Mouse (Mus musculus) spleen, adult 2 months (tissue): ENCODE data around the gene Tbc1d1. TPM values are rescaled to one million over a fixed set of nuclear protein-coding genes. Genes with fewer than 3 reads are reported as not detected.

Experiments used
- DNase-seq, 2 experiments: peaks; one replicate each; pipeline versions ENCODE4 v3.0.0 to v3.0.0-alpha.2; 2012 to 2021; ENCODE audit warnings: low spot score in 2 of 2, low read depth in 1 of 2
- H3K27ac ChIP-seq: fragments of 200-500 bp; 2 replicates; pipeline ENCODE4 v1.5.1; 2012; ENCODE audit warnings: low read length, inconsistent platforms; ENCODE audit not compliant: insufficient read depth
- H3K27me3 ChIP-seq: fragments of 200-500 bp; 2 replicates; pipeline ENCODE4 v1.6.1; 2012; ENCODE audit warnings: mild to moderate bottlenecking, moderate library complexity, low read length, inconsistent platforms; ENCODE audit not compliant: control insufficient read depth, insufficient read depth
- H3K36me3 ChIP-seq: fragments of 200-500 bp; 2 replicates; pipeline ENCODE4 v1.6.1; 2012; ENCODE audit warnings: mild to moderate bottlenecking, low read length, inconsistent platforms; ENCODE audit not compliant: control insufficient read depth, insufficient read depth
- H3K4me1 ChIP-seq: fragments of 200-500 bp; 2 replicates; pipeline ENCODE4 v1.6.1; 2011; ENCODE audit warnings: inconsistent platforms; ENCODE audit not compliant: control insufficient read depth, insufficient read depth, insufficient read length
- H3K4me3 ChIP-seq: fragments of 200-500 bp; 2 replicates; pipeline ENCODE4 v1.5.1; 2011; ENCODE audit warnings: mild to moderate bottlenecking, inconsistent platforms; ENCODE audit not compliant: insufficient read depth, insufficient read length; ENCODE audit errors: extremely low read depth
- CTCF ChIP-seq: fragments of 200-500 bp; IDR thresholded peaks from 2 replicates; pipeline ENCODE4 v1.5.1; 2011; ENCODE audit warnings: mild to moderate bottlenecking, inconsistent platforms; ENCODE audit not compliant: insufficient read depth, insufficient read length, insufficient replicate concordance; ENCODE audit errors: extremely low read depth
- POLR2A ChIP-seq: fragments of 200-500 bp; IDR thresholded peaks from 2 replicates; pipeline ENCODE4 v1.6.1; 2011; ENCODE audit warnings: low read depth, low read length, inconsistent platforms
- WGBS: fragments of 180-500 bp; shearing (Covaris S2); methylation state at CpG from one replicate; pipeline ENCODE4 v1.1.7; 2018; 5-methylcytosine and 5-hydroxymethylcytosine counted together
- polyA plus RNA-seq: library from polyadenylated mRNA; depleted of rRNA; stranded (reverse); fragments of >200 nt; gene quantifications from 2 replicates; pipeline ENCODE4 v1.2.3, GENCODE M21; 2012

Gene Tbc1d1
- polyA plus RNA-seq, 1 experiment, result 16.8 TPM

- no peak for TF ChIP-seq CTCF
- no peak for TF ChIP-seq POLR2A
- no peak for DNase-seq
- H3K4me1 ChIP-seq, result peaks cover 15% of the 10 kb centered on the region
- WGBS, result 30% methylated on average over 7 of the region's 7 CpGs
- no peaks in the 10 kb centered on the region for H3K27me3 ChIP-seq
- peak overlapping the region; percentile 80; the same call in 1 of the 2 replicates for H3K27ac ChIP-seq
- H3K36me3 ChIP-seq, result no peaks in the 10 kb centered on the region
- H3K4me3 ChIP-seq, result no peak overlapping the region
These were observed 55.2 kb downstream of the Tbc1d1 start for GRCm38 (mm10) chr5:64211284-64211683.

GRCm38 (mm10) chr5:64212206-64212605 lies 56.1 kb downstream of the Tbc1d1 start:
- peak overlapping the region; percentile 56 for H3K27ac ChIP-seq
- TF ChIP-seq CTCF (no peak), POLR2A (no peak)
- WGBS, result 80% methylated on average over 5 of the region's 5 CpGs
- H3K27me3 ChIP-seq, result no peaks in the 10 kb centered on the region
- no peak for DNase-seq
- H3K36me3 ChIP-seq, result no peaks in the 10 kb centered on the region
- peaks cover 19% of the 10 kb centered on the region for H3K4me1 ChIP-seq
- no peak overlapping the region for H3K4me3 ChIP-seq

GRCm38 (mm10) chr5:64212619-64213018 lies 56.5 kb downstream of the Tbc1d1 start:
- peak overlapping the region; percentile 56 for H3K27ac ChIP-seq
- H3K4me3 ChIP-seq, result no peak overlapping the region
- no peaks in the 10 kb centered on the region for H3K36me3 ChIP-seq
- DNase-seq, result no peak
- H3K4me1 ChIP-seq, result peaks cover 23% of the 10 kb centered on the region
- WGBS, result 54% methylated on average over 3 of the region's 3 CpGs
- H3K27me3 ChIP-seq, result no peaks in the 10 kb centered on the region
- TF ChIP-seq POLR2A (no peak), CTCF (no peak)

- Histone ChIP-seq H3K27ac (no peak overlapping the region), H3K27me3 (no peaks in the 10 kb centered on the region), H3K4me3 (no peak overlapping the region), H3K4me1 (peaks cover 31% of the 10 kb centered on the region), H3K36me3 (no peaks in the 10 kb centered on the region)
- no peak for TF ChIP-seq POLR2A
- no peak for TF ChIP-seq CTCF
- WGBS, result 93% methylated on average over 5 of the region's 5 CpGs
- DNase-seq, result no peak
These were observed 59.7 kb downstream of the Tbc1d1 start for GRCm38 (mm10) chr5:64215806-64216205.

- no peak overlapping the region for H3K4me3 ChIP-seq
- no peak for TF ChIP-seq CTCF
- TF ChIP-seq POLR2A, result no peak
- DNase-seq, result no peak
- peaks cover 30% of the 10 kb centered on the region for H3K4me1 ChIP-seq
- no peaks in the 10 kb centered on the region for H3K27me3 ChIP-seq
- H3K36me3 ChIP-seq, result no peaks in the 10 kb centered on the region
- no peak overlapping the region for H3K27ac ChIP-seq
- 88% methylated on average over 4 of the region's 4 CpGs for WGBS
These were observed 60.2 kb downstream of the Tbc1d1 start for GRCm38 (mm10) chr5:64216326-64216725.

- Histone ChIP-seq H3K27ac (peak overlapping the region; percentile 52; the same call in 1 of the 2 replicates), H3K36me3 (no peaks in the 10 kb centered on the region), H3K27me3 (no peaks in the 10 kb centered on the region), H3K4me1 (peaks cover 21% of the 10 kb centered on the region), H3K4me3 (no peak overlapping the region)
- TF ChIP-seq CTCF, result no peak
- no peak for TF ChIP-seq POLR2A
- WGBS, result 72% methylated on average over 8 of the region's 8 CpGs
- DNase-seq, result no peak
These were observed 61.2 kb downstream of the Tbc1d1 start for GRCm38 (mm10) chr5:64217256-64217655.

GRCm38 (mm10) chr5:64217816-64218602 lies 61.9 kb downstream of the Tbc1d1 start:
- Histone ChIP-seq H3K4me3 (0 out of 2 replicates have a peak overlapping the region, but pooled peaks have one; percentile 6), H3K36me3 (no peaks in the 10 kb centered on the region), H3K27ac (peak overlapping the region; percentile 52), H3K4me1 (peaks cover 20% of the 10 kb centered on the region), H3K27me3 (no peaks in the 10 kb centered on the region)
- DNase-seq, result peak; percentile 45
- TF ChIP-seq POLR2A (no peak), CTCF (no peak)
- WGBS, result 40% methylated on average over 13 of the region's 13 CpGs
